Mouse (Mus musculus) liver, adult 2 months (tissue): ENCODE data around the gene Kcnc2.

ENCODE experiments used
- CTCF ChIP-seq: fragments of 200-500 bp; IDR thresholded peaks from 2 replicates; pipeline ENCODE4 v1.5.1; 2011; ENCODE audit warnings: low read depth, low read length, control low read depth
- POLR2A ChIP-seq: fragments of 200-500 bp; IDR thresholded peaks from 2 replicates; pipeline ENCODE4 v1.6.1; 2011; ENCODE audit warnings: low read length, control low read depth; ENCODE audit not compliant: insufficient read depth; ENCODE audit errors: extremely low read depth

- TF ChIP-seq POLR2A (no peak), CTCF (no peak)
Observed at GRCm38 (mm10) chr10:112468689-112469384, 197.9 kb downstream of the Kcnc2 start.
